Mouse (Mus musculus) intestine, postnatal 0 days (tissue): ENCODE measurements around the gene Tmem127. TPM values are rescaled to one million over a fixed set of nuclear protein-coding genes. Genes with fewer than 3 reads are reported as not detected.
"Not testable (repeated sequence)": the region's sequence is repeated elsewhere in the genome, so short reads cannot be mapped to it uniquely, and the experiment has no call there.

Experiments
- ATAC-seq: fragments of 200-750 bp; cut with Nextera tagmentation; 2 replicates; pipeline ENCODE4 v1.8.0; 2017; ENCODE audit warnings: mild to moderate bottlenecking, moderate TSS enrichment, moderate library complexity
- H3K27ac ChIP-seq: fragments of 300-500 bp; sonication (generic); 2 replicates; pipeline ENCODE4 v1.5.1; 2014; ENCODE audit warnings: mild to moderate bottlenecking, low read depth, low read length, moderate library complexity
- H3K27me3 ChIP-seq: fragments of 300-500 bp; sonication (generic); replicated peaks from 2 replicates; pipeline ENCODE4 v1.6.1; 2014; ENCODE audit warnings: low read length, mixed read lengths; ENCODE audit not compliant: control insufficient read depth, insufficient read depth
- H3K36me3 ChIP-seq: fragments of 300-500 bp; sonication (generic); 2 replicates; pipeline ENCODE4 v1.6.1; 2014; ENCODE audit warnings: mild to moderate bottlenecking, moderate library complexity; ENCODE audit not compliant: control insufficient read depth, insufficient read depth
- H3K4me1 ChIP-seq: fragments of 300-500 bp; sonication (generic); replicated peaks from 2 replicates; pipeline ENCODE4 v1.6.1; 2014; ENCODE audit warnings: antibody characterized with exemption, low read length, mixed read lengths; ENCODE audit not compliant: control insufficient read depth, insufficient read depth
- H3K4me2 ChIP-seq: fragments of 300-500 bp; sonication (generic); replicated peaks from 2 replicates; pipeline ENCODE4 v1.6.1; 2014; ENCODE audit warnings: low read depth, mild to moderate bottlenecking, moderate library complexity
- H3K4me3 ChIP-seq: fragments of 300-500 bp; sonication (generic); 2 replicates; pipeline ENCODE4 v1.5.1; 2014; ENCODE audit warnings: low read depth, low read length
- H3K9ac ChIP-seq: fragments of 300-500 bp; sonication (generic); 2 replicates; pipeline ENCODE4 v1.6.1; 2014; ENCODE audit warnings: mild to moderate bottlenecking, low read depth, low read length
- H3K9me3 ChIP-seq: fragments of 300-500 bp; sonication (generic); 2 replicates; pipeline ENCODE4 v1.6.1; 2016; ENCODE audit warnings: mixed run types; ENCODE audit not compliant: control insufficient read depth
- CTCF ChIP-seq: sonication (generic); IDR thresholded peaks from 2 replicates; pipeline ENCODE4 v1.5.1; 2016; ENCODE audit warnings: low read depth, mild to moderate bottlenecking, control low read depth, antibody characterized with exemption, moderate library complexity
- WGBS: fragments of 180-500 bp; shearing (Covaris S2); extraction: QIAGEN DNeasy Blood & Tissue Kit; methylation state at CpG from one replicate; pipeline ENCODE4 v1.1.7; 2014; 5-methylcytosine and 5-hydroxymethylcytosine counted together
- polyA plus RNA-seq: library from polyadenylated mRNA; unstranded; fragments of >200 nt; fragmentation: Nextera tagmentation; extraction: Ambion mirVana; gene quantifications from 2 replicates; pipeline ENCODE4 v1.2.1, GENCODE M21; 2015

Tmem127 gene
- polyA plus RNA-seq, 1 experiment from 2014 or later: 32.8 TPM

- no peak overlapping the region for H3K4me3 ChIP-seq
- no peaks in the 10 kb centered on the region for H3K27me3 ChIP-seq
- H3K4me2 ChIP-seq: no peak overlapping the region
- no peak for TF ChIP-seq CTCF
- H3K36me3 ChIP-seq: peaks cover 42% of the 10 kb centered on the region
- no peaks in the 10 kb centered on the region for H3K4me1 ChIP-seq
- H3K27ac ChIP-seq: no peak overlapping the region
- H3K9me3 ChIP-seq: no peaks in the 10 kb centered on the region
- no peak for ATAC-seq
- WGBS: 82% methylated on average over 5 of the region's 5 CpGs
- no peak overlapping the region for H3K9ac ChIP-seq
Observed at GRCm38 (mm10) chr2:127259340-127259739, 11.6 kb downstream of the Tmem127 start.

GRCm38 (mm10) chr2:127262480-127262879, 14.8 kb downstream of the Tmem127 start:
- TF ChIP-seq CTCF: no peak
- Histone ChIP-seq H3K4me3 (no peak overlapping the region), H3K4me1 (no peaks in the 10 kb centered on the region), H3K27me3 (no peaks in the 10 kb centered on the region), H3K9me3 (no peaks in the 10 kb centered on the region), H3K9ac (no peak overlapping the region), H3K4me2 (no peak overlapping the region), H3K36me3 (peaks cover 27% of the 10 kb centered on the region), H3K27ac (no peak overlapping the region)
- no peak for ATAC-seq

- Histone ChIP-seq H3K9me3 (no peaks in the 10 kb centered on the region), H3K4me2 (no peak overlapping the region), H3K4me1 (no peaks in the 10 kb centered on the region), H3K36me3 (no peaks in the 10 kb centered on the region), H3K27me3 (no peaks in the 10 kb centered on the region), H3K4me3 (no peak overlapping the region), H3K27ac (no peak overlapping the region), H3K9ac (no peak overlapping the region)
- peak; percentile 58 for TF ChIP-seq CTCF
- ATAC-seq: no peak
- WGBS: 31% methylated on average over 4 of the region's 4 CpGs
Observed at GRCm38 (mm10) chr2:127267854-127268253, 20.1 kb downstream of the Tmem127 start.

DNA sequence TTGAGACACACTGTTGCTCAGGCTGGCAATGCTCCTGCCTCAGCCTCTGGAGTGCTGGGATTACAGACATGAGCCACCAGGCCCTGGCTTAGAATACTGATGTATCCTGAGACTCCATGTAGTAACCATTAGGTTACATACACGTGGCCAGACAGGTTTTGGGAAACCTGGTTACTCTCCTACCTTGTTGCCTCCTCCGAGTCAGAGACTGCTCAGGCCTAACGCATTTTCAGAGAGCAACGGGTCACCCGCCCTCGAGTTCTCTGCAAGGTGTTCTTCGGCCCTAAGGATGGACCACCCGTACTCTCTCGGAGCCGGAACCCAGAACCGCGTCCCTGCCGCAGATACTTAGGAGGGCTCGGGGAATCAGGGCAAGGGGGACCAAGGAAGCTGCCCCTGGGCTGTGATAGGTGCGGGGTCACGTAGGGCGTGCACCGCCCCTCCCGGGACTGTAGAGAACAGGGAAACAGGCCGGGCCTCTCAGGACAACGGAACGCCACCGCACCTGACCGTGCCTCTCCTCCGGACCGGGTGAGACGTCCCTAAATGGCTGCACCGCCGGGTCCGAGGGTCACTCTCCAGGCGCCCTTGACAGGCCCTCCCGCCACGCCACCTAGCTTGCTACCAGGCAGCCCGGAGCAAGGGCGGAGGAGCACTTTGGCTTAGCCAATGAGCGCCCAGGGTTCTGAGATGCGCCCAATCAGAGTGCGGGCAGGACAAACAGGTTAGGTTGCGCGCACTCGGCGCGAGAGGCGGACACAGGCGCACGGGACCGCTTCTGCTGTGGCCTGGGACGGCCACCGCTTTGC, 22.0 kb downstream of the Tmem127 start, which contains the start of gene Stard7:
Stard7 (plus strand) TSS at position 728 of the 809 bp plus-strand sequence.
- H3K4me2 ChIP-seq: peak within 1 kb of the TSS; percentile 88
- no peaks in the 10 kb centered on the region for H3K9me3 ChIP-seq
- ATAC-seq: peak; percentile 98
- H3K9ac ChIP-seq: peak within 1 kb of the TSS; percentile 91
- H3K27me3 ChIP-seq: no peaks in the 10 kb centered on the region
- H3K27ac ChIP-seq: peak within 1 kb of the TSS; percentile 97
- H3K4me1 ChIP-seq: no peaks in the 10 kb centered on the region
- peak within 1 kb of the TSS; percentile 93 for H3K4me3 ChIP-seq
- WGBS: under 1% methylated on average over 49 of the region's 49 CpGs
- no peaks in the 10 kb centered on the region for H3K36me3 ChIP-seq
- TF ChIP-seq CTCF: peak; percentile 66

DNA sequence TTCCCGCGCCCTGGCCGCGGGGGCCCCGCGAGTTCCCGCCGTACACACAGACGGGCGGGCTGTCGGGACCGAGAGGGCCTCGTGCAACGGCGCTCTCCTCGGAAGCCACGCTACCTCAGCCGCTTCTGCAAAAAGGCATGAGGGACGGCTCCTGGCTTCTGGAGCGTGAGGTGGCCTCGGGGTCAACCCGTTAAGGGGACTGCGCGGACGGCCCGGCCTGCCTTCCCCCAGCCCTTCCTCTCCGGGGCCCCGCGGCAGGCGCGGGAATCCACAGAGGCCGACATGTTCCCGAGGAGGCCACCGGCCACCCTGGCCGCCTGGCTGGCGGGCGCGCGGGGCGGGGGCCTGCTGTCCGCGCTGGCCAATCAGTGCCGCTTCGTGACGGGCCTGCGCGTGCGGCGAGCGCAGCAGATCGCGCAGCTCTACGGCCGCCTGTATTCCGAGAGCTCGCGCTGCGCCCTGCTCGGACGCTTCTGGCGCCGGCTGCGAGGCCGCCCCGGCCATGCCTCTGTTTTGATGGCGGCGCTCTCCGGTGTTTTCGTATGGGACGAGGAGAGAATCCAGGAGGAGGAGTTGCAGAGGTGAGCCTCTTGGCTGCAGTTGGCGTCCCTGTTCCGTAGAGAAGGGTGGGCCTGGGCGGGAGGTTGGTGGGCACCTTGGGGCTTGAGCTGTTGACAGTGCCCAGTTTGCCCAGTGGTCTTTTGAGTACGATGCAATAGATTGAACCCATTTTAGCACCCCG, 22.8 kb downstream of the Tmem127 start:
- H3K4me1 ChIP-seq: no peaks in the 10 kb centered on the region
- H3K4me3 ChIP-seq: peak overlapping the region; percentile 93
- H3K4me2 ChIP-seq: peak overlapping the region; percentile 88
- no peaks in the 10 kb centered on the region for H3K9me3 ChIP-seq
- H3K27ac ChIP-seq: peak overlapping the region; percentile 97
- H3K36me3 ChIP-seq: no peaks in the 10 kb centered on the region
- H3K9ac ChIP-seq: peak overlapping the region; percentile 91
- under 1% methylated on average over 74 of the region's 75 CpGs for WGBS
- H3K27me3 ChIP-seq: no peaks in the 10 kb centered on the region
- peak; percentile 94 for ATAC-seq
- no peak for TF ChIP-seq CTCF

DNA sequence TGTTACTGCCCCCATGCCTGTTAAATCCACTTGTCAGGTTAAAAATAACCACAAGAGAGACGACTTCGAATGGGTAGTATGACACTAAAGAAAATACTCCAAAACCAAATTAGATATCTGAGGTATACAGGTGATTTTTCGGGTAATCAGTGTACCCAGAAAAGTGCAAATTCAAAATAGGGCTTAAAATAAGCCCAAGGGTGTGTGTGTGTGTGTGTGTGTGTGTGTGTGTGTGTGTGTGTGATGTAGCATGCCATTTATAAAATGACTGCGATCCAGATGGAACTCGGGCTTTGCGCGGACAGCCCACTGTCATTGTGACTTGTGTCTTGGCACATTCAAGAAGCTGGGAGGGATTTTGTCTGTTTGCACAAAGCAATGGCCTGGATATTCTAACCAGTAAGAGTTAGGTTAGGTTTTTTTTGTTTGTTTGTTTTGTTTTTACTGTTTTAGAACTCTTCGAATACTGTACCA, 23.4 kb downstream of the Tmem127 start:
- no peak for TF ChIP-seq CTCF
- 3% methylated on average over 8 of the region's 8 CpGs for WGBS

GRCm38 (mm10) chr2:127272049-127272448, 24.3 kb downstream of the Tmem127 start:
- peak overlapping the region; percentile 88 for H3K4me2 ChIP-seq
- not testable (repeated sequence) for H3K9me3 ChIP-seq, H3K4me1 ChIP-seq, H3K27ac ChIP-seq, H3K27me3 ChIP-seq, H3K4me3 ChIP-seq, H3K9ac ChIP-seq, H3K36me3 ChIP-seq, ATAC-seq
- WGBS: 81% methylated on average over 4 of the region's 4 CpGs

More for the DNA sequence above, 23.4 kb downstream of the Tmem127 start:
- Histone ChIP-seq H3K9ac (peak overlapping the region; percentile 91), H3K27ac (peak overlapping the region; percentile 97), H3K9me3 (no peaks in the 10 kb centered on the region), H3K4me3 (peak overlapping the region; percentile 93), H3K4me1 (no peaks in the 10 kb centered on the region), H3K36me3 (no peaks in the 10 kb centered on the region), H3K27me3 (no peaks in the 10 kb centered on the region), H3K4me2 (peak overlapping the region; percentile 88)
- no peak for ATAC-seq
